30 mouse cellular contexts compared by ENCODE assay signal in the genomic region with DNA sequence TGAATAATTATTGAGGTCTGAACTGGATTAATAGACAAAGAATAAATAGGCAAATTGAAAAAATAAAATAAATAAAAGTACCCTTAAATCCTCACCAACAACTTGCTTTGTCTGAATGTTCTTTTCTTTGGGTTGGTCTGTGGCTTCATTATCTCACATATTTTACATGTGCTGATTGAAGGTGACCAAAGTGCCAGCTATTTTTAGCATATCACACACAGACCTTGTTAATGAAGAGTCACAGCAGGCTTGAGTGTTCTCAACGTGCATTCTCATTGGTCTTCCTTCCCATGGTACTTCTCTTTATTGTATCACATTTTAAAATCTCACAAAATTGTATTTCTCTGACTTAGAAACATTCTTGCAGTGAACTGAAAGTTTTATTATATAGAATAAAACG. TPM values are rescaled to one million over a fixed set of nuclear protein-coding genes. Genes with fewer than 3 reads are reported as not detected.
DNase-seq lines count a peak whose midpoint lies in the region; ATAC-seq and TF ChIP-seq lines count a peak whose summit lies in the region.
"Had no signal": no experiment of that assay in that cellular context is flagged by ENCODE, and none has a peak within 500 bp of the region (broad histone marks: within the 10 kb centered on the region; RNA-seq: fewer than 3 reads in every experiment).

No protein-coding gene starts in this region.

- H3K27ac ChIP-seq in heart, adult 2 months, result peak overlapping the region; percentile 61
- H3K27ac ChIP-seq in heart, embryonic 12.5 days (ENCODE audit: poor library complexity, severe bottlenecking), result no peak overlapping the region
- H3K27ac ChIP-seq in heart, embryonic 11.5 days (ENCODE audit: low read depth, low read length), result no peak overlapping the region
- H3K27ac ChIP-seq in heart, postnatal 0 days (ENCODE audit: low read depth), result no peak overlapping the region
- H3K27ac ChIP-seq: embryonic facial prominence, embryonic 10.5 days; embryonic facial prominence, embryonic 13.5 days; forebrain, embryonic 12.5 days; hindbrain, embryonic 14.5 days; intestine, embryonic 15.5 days; kidney, embryonic 15.5 days had no signal

- 43% methylated on average over 2 of the region's 2 CpGs for WGBS in heart, adult 2 months
- 36% methylated on average over 2 of the region's 2 CpGs for WGBS in heart, embryonic 12.5 days
- WGBS in heart, embryonic 11.5 days (ENCODE audit: insufficient replicate concordance), result 40% methylated on average over 2 of the region's 2 CpGs
- WGBS in heart, postnatal 0 days, result 26% methylated on average over 2 of the region's 2 CpGs

- intact Hi-C loops in heart, adult 2 months (cut with DNase I), result no loop called here
- intact Hi-C loops in heart, postnatal 14 days (cut with DNase I), result no loop called here

- TF ChIP-seq CTCF in heart, adult 2 months (IDR thresholded peaks at IDR 0.05), result no peak
- no peak for TF ChIP-seq CTCF in heart, postnatal 0 days (IDR thresholded peaks at IDR 0.05; ENCODE audit: low read depth)

- no peak for DNase-seq in heart, adult 2 months
- no peak for DNase-seq in heart, postnatal 14 days
- peak; percentile 75 for DNase-seq in heart, postnatal 0 days (ENCODE audit: low spot score)
- no peak for DNase-seq in heart, postnatal 4 days
- DNase-seq: adrenal gland, adult 8-10 months; adrenal gland, postnatal 25 days; cerebellum, adult 11-12 months; cerebellum, adult 8-10 months; cerebellum, postnatal 10 days; cerebellum, postnatal 36 days; embryo, embryonic 11 days; gastrocnemius, postnatal 10 days; gastrocnemius, postnatal 36 days; kidney, adult 11 months; kidney, adult 8-10 months had no signal

- TF ChIP-seq EP300 in heart, adult 2 months (IDR thresholded peaks at IDR 0.05; ENCODE audit: insufficient read depth, low read depth, low read length), result no peak
- TF ChIP-seq EP300 in heart, postnatal 0 days (IDR thresholded peaks at IDR 0.05; ENCODE audit: low read depth), result peak; percentile 50; the same call in 1 of the 2 replicates

- H3K27me3 ChIP-seq in heart, adult 2 months (ENCODE audit: control insufficient read depth, insufficient read depth, low read length), result no peaks in the 10 kb centered on the region
- no peaks in the 10 kb centered on the region for H3K27me3 ChIP-seq in heart, embryonic 12.5 days (replicated peaks)
- no peaks in the 10 kb centered on the region for H3K27me3 ChIP-seq in heart, embryonic 11.5 days (ENCODE audit: control insufficient read depth, insufficient read depth, low read length)
- H3K27me3 ChIP-seq in heart, postnatal 0 days (ENCODE audit: control insufficient read depth, insufficient read depth, low read length), result no peaks in the 10 kb centered on the region
- H3K27me3 ChIP-seq: embryonic facial prominence, embryonic 13.5 days; forebrain, embryonic 12.5 days; intestine, embryonic 15.5 days; kidney, embryonic 15.5 days had no signal

- no peaks in the 10 kb centered on the region for H3K79me2 ChIP-seq in heart, adult 2 months (replicated peaks; ENCODE audit: control insufficient read depth, insufficient read depth, low read length)

- H3K4me2 ChIP-seq in heart, embryonic 12.5 days, result no peak overlapping the region
- H3K4me2 ChIP-seq in heart, embryonic 11.5 days, result no peak overlapping the region
- H3K4me2 ChIP-seq in heart, postnatal 0 days (ENCODE audit: low read depth, low read length), result no peak overlapping the region
- H3K4me2 ChIP-seq: embryonic facial prominence, embryonic 13.5 days; forebrain, embryonic 12.5 days; hindbrain, embryonic 14.5 days; intestine, embryonic 15.5 days; kidney, embryonic 15.5 days had no signal

- no peak for TF ChIP-seq POLR2A in heart, adult 2 months (IDR thresholded peaks at IDR 0.05; ENCODE audit: insufficient read depth, low read depth, low read length)

- no peaks in the 10 kb centered on the region for H3K36me3 ChIP-seq in heart, adult 2 months (ENCODE audit: control insufficient read depth, insufficient read depth, low read length)
- H3K36me3 ChIP-seq in heart, embryonic 12.5 days, result no peaks in the 10 kb centered on the region
- H3K36me3 ChIP-seq in heart, embryonic 11.5 days (ENCODE audit: control insufficient read depth, insufficient read depth, low read length), result no peaks in the 10 kb centered on the region
- H3K36me3 ChIP-seq in heart, postnatal 0 days (replicated peaks; ENCODE audit: control insufficient read depth, insufficient read depth, low read length), result no peaks in the 10 kb centered on the region
- H3K36me3 ChIP-seq: embryonic facial prominence, embryonic 10.5 days; embryonic facial prominence, embryonic 13.5 days; forebrain, embryonic 12.5 days; intestine, embryonic 15.5 days; kidney, embryonic 15.5 days had no signal

- no peak for ATAC-seq in heart, embryonic 12.5 days (ENCODE audit: insufficient number of reproducible peaks, low FRiP score)
- ATAC-seq in heart, embryonic 11.5 days (replicated peaks; ENCODE audit: insufficient number of reproducible peaks, low FRiP score, low TSS enrichment), result 0 out of 2 replicates have a peak, but pooled peaks have one; percentile 59
- ATAC-seq in heart, postnatal 0 days (ENCODE audit: insufficient read depth, low read depth), result peak; percentile 78
- ATAC-seq: activated CD4-positive, CD25-positive, alpha-beta regulatory T cell, adult 4 months; forebrain, embryonic 16.5 days; intestine, embryonic 15.5 days had no signal

- no peak overlapping the region for H3K9ac ChIP-seq in heart, adult 2 months (ENCODE audit: low read depth, low read length)
- H3K9ac ChIP-seq in heart, embryonic 12.5 days, result no peak overlapping the region
- no peak overlapping the region for H3K9ac ChIP-seq in heart, embryonic 11.5 days (ENCODE audit: low read depth, low read length)
- H3K9ac ChIP-seq in heart, postnatal 0 days (replicated peaks; ENCODE audit: low read depth, low read length), result no peak overlapping the region
- H3K9ac ChIP-seq: embryonic facial prominence, embryonic 13.5 days; forebrain, embryonic 12.5 days; hindbrain, embryonic 14.5 days; intestine, embryonic 15.5 days; kidney, embryonic 15.5 days had no signal

- H3K4me1 ChIP-seq in heart, adult 2 months (ENCODE audit: control insufficient read depth, insufficient read depth, low read length), result no peaks in the 10 kb centered on the region
- no peaks in the 10 kb centered on the region for H3K4me1 ChIP-seq in heart, embryonic 12.5 days (replicated peaks)
- H3K4me1 ChIP-seq in heart, embryonic 11.5 days (ENCODE audit: control insufficient read depth, insufficient read depth, low read length), result no peaks in the 10 kb centered on the region
- no peaks in the 10 kb centered on the region for H3K4me1 ChIP-seq in heart, postnatal 0 days (ENCODE audit: control insufficient read depth, insufficient read depth)
- H3K4me1 ChIP-seq: embryonic facial prominence, embryonic 10.5 days; embryonic facial prominence, embryonic 13.5 days; forebrain, embryonic 12.5 days; intestine, embryonic 15.5 days; kidney, embryonic 15.5 days had no signal

- no peak overlapping the region for H3K4me3 ChIP-seq in heart, adult 2 months
- no peak overlapping the region for H3K4me3 ChIP-seq in heart, embryonic 12.5 days
- H3K4me3 ChIP-seq in heart, embryonic 11.5 days (ENCODE audit: low read depth, low read length), result no peak overlapping the region
- H3K4me3 ChIP-seq in heart, postnatal 0 days (ENCODE audit: low read depth, low read length), result no peak overlapping the region
- H3K4me3 ChIP-seq: embryonic facial prominence, embryonic 10.5 days; embryonic facial prominence, embryonic 13.5 days; erythroblast, embryonic 14.5 days; forebrain, embryonic 12.5 days; intestine, embryonic 15.5 days; kidney, embryonic 15.5 days had no signal

- no peaks in the 10 kb centered on the region for H3K9me3 ChIP-seq in heart, embryonic 12.5 days (replicated peaks)
- H3K9me3 ChIP-seq in heart, embryonic 11.5 days (replicated peaks; ENCODE audit: control insufficient read depth, low read length), result no peaks in the 10 kb centered on the region
- H3K9me3 ChIP-seq in heart, postnatal 0 days (replicated peaks; ENCODE audit: control insufficient read depth, low read length), result no peaks in the 10 kb centered on the region
- H3K9me3 ChIP-seq: embryonic facial prominence, embryonic 10.5 days; embryonic facial prominence, embryonic 13.5 days; forebrain, embryonic 12.5 days; intestine, embryonic 15.5 days; kidney, embryonic 15.5 days had no signal

RNA-seq across cellular contexts. Expression of a gene that starts 59.7 kb away (rescaled TPM):
- under 1 TPM in 1 of 2 experiments, not detected in 1; 0.18 TPM for total RNA-seq in heart, adult 2 months (2021)
- not detected in 2 replicates for polyA plus RNA-seq in heart, adult 2 months (2012; rRNA removed)
- polyA plus RNA-seq in heart, embryonic 12.5 days (2016; fragmentation: Nextera tagmentation; extraction: Ambion mirVana), result 0.17 and 0.24 TPM in 2 replicates
- polyA plus RNA-seq in heart, embryonic 11.5 days (2014; fragmentation: Nextera tagmentation; extraction: Ambion mirVana), result 0.13 TPM in 1 of 2 replicates, not detected in the other
- under 1 TPM in 1 of 2 experiments, not detected in 1; 0.12 TPM for total RNA-seq in heart, postnatal 14 days (2021)
- 2.8 TPM in 1 of 2 replicates, not detected in the other for total RNA-seq in heart, postnatal 0 days (2014; rRNA removed; ENCODE audit: low replicate concordance)
- polyA plus RNA-seq in heart, postnatal 0 days (2015; fragmentation: Nextera tagmentation; extraction: Ambion mirVana), result 0.11 TPM in 1 of 2 replicates, not detected in the other
- total RNA-seq in heart, postnatal 4 days (2021), result under 1 TPM in 1 of 2 experiments, not detected in 1; 0.17 TPM
- total RNA-seq: adrenal gland, postnatal 25 days; ES-E14; gastrocnemius, adult 18-20 months; granulocyte monocyte progenitor cell, adult 5-6 weeks had no signal
- polyA plus RNA-seq: activated CD4-positive, CD25-positive, alpha-beta regulatory T cell, adult 4 months; erythroblast, embryonic 14.5 days; heart, embryonic 14.5 days had no signal
